Mouse (Mus musculus): ENCODE measurements around the gene Trpt1. TPM values are rescaled to one million over a fixed set of nuclear protein-coding genes. Genes with fewer than 3 reads are reported as not detected.

The Trpt1 gene
- polyA plus RNA-seq (2015; fragmentation: Illumina TruSeq; extraction: RNeasy Lipid Tissue Mini Kit (QIAGEN cat#74804); ENCODE audit: low read depth, low replicate concordance), result 21.3 TPM

DNA sequence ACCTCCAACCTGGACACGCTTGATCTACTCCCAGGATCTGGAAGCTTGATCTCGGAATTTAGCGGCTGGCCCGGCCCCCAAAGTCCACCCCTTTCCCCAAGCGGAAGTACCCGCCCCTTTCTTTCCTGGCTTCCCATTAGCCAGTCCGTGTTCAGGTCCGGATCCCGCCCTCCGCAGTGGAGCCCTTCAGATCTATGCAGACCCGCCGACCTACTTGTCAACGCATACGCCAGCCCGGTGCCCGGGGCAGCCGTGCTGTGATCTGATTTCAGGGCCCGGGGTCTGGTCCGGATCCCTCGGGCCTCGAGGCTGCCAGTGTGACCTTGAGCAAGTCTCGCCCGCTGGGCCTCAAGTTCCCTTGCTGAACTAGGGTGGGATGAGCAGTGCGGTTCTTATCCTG, at the start of gene Trpt1, which contains the start of gene Nudt22:
Gene Trpt1, plus strand, starts transcription at position 126 of the 400 bp plus-strand sequence.
Gene Nudt22, minus strand, starts transcription at position 112 of the 400 bp plus-strand sequence.

DNA sequence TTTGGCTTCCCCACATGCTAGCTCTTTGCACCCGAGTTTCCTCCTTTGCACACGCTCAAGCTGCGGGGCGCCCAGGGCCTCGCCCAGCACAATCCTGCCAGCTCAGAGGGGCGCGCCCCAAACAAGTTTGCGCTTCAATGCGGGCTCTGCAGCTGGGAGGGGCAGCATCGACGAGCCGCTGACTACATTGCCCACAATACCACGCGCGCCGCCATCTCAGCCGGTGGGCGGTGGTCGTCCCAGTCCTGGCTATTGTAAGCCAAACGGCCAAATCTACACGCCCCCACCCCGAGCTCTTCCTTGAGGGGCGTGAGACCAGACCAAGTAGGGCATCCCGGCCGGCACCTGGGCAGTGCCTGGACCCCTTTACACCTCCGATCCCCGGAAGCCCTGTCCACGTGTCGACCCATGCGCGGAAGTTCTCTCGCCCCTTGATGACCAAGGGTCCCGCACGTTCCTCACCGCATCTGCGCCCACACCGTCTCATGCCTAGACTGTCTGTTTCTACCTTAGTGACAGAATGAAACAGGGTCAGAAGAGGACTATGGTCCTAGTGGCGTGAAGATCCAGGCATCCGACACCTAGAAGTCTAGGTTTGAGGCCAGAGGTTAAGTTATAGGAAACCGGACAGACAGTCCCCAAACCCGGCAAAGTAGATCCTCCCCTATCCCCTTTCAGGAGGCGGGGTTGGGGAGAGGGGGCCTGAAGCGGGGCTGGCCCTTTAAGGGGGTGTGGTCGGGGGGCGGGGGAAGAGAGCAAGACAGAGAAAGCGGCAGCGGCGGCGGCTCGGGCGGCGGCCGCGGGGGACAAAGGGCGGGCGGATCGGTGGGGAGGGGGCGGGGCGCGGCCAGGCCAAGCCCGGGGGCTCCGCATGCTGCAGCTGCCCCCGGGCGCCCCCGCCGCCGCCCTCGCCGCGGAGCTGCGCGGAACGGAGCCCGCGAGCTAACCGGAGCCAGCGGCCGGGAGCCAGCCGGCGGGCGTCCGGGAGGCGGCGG, 21.4 kb upstream of the Trpt1 start, which contains the start of gene Ppp1r14b:
Gene Ppp1r14b, plus strand, starts transcription at position 758 of the 995 bp plus-strand sequence.

DNA sequence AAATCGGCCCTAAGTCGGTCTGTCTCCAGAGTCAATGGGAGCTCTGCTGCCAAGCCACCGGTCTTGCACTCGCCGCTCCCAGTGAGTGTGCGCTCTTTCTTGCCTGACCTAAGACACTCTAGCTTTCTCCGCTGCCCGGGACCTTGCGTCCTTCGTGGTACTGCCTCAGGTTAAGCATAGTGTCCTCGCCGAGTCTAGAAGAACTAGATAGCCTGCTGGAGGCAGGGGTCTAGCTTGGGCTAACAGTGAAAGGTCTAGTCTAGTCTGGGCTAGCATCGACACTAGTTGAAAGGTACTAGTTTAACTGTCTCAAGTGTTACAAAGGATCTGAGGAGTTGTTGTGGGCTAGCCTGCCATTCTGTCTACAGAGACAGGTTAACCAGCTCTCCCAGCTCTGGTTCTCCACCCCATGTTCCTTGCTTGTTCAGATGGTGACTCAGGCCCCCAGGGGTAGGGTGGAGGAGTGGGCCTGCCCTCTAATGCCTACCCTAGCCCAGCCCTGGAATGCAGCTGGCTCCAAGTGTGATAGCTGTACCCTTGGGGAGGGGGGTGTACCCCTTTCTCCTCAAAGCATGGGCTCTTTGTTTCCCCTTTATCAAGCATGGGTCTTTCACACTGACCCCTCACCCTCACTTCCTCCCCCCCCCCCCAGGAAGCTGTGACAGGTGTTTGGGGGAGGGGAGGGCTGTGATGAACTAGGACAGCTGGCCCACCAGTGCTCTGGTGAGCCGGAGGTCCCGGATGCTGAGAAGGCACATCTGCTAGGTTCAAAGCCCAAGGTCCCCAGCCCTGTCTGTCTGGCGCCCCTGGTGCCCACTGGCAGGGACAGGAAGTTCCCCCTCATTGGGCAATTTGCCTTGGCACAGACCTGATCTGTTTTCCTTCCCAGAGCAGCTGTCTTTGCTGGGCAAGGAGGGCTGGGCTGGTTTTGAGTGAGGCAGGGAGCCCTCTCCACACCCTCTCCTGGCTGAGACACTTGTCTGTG, 20.1 kb upstream of the Trpt1 start, which contains the start of gene Plcb3:
Gene Plcb3, minus strand, starts transcription at position 934 of the 985 bp plus-strand sequence.

DNA sequence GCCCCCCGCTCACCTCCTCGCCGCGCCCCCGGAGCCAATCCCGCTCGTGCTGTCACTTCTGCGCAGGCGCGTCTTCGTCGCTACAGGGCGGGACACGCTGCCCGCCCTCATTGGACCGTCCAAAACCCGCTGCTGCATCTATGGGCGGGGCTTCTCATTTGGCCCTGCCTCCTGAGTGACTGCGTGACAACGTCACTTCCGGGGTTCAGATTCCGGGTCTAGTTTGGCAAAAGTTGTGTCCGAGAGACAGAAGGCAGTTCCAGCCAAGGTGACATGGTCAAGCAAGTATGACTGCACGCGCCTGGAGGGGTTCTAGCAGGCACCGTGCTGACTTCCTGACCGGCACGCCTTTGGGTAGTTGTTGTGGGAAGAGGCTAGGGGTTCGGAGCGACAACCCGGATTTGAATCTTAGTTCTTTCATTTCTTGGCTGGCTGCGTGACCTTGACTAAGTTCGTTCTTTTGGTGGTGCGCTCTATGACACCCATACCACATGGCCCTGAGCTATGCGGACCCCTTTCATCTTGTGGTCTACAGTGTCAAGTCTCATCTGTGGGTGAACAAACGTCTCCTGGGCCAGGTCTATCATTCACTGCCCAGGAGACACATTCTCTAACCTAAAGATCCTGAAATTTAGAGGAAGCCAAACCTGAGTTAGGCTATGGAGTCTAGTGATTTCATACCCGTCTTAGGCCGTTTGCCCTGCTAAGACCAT, 15.4 kb upstream of the Trpt1 start, which contains the start of gene Fkbp2:
Gene Fkbp2, minus strand, starts transcription at position 121 of the 713 bp plus-strand sequence.

DNA sequence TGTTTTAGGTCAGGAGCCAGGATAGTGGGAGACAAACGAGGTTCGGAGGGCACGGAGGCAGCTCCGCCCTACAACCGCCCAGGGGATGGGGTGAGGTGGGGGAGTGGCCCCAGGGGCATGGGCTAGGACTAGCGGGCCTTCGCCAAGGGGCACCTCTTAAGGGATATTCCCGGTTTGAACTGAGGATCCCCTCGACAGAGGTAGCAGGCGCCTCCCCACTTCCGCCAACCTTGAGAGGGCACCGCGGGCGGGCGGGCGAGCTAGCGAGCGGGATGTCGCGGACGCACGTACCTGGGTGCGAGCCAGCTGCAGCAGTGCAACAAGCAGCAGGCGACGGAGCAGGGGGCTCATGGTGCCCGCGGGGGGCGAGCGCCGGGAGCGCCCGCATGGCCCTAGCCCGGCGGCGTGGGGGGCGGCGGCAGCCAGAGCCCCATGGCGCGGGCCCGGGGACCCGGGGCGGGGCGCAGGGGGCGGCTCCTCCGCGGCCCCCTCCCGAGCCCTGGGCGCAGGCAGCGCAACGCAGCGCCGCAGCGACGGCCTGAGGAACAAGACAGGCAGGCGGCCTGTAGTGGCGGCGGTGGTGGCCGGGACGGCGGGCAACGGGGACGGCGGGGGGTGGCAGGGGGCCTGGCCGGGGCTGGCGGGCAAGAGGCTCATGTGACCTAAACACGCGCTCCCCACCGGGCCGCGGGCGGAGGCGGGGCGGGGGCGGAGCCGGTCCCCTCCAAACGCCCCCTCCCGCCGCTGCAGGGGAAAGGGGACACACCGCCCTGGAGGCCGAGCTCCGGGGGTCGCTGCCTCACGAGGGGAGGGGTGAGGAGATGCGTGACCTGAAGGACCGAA, 8.6 kb upstream of the Trpt1 start, which contains the start of gene Vegfb:
Gene Vegfb, minus strand, starts transcription at position 591 of the 843 bp plus-strand sequence.

DNA sequence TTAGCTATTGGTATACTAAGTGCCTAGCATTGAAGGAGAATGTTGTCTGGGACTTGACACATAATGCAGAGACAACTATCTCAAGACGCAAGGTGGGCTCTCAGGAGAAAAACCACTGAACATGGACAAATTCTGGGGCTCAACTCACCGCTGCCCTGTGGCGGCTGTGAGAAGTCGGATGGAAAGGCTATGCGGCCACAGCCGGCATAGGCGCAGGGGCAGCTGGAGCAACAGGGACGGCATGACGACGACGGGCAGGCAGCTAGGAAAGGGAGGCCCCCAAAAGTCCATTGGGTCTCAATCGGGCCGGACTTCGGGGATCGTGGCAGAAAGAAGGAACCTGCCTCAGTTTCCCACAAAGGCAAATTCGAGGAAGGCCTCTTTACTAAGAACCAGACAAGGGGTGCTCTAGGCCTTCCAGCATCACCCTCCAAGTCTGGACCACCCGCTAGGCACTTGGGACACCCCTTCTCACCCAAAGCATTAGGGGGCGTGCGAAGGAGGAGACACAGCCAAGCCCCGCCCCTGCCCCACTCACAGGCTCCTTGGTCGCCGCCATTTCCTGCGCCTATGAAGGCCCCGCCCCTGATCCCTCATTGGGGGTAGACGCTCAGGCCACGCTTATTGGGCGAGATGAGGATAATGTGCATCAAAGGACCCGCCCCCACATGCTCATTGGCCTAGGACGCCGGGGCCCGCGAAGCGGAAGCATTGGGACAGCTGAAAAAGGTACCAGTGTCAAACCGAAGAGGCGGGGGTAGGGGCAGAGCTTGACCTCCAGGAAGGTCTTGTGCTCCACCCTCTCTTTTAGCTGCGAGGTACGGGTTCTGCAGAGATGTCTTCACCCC, 3.7 kb upstream of the Trpt1 start, which contains the start of gene Dnajc4:
Gene Dnajc4, minus strand, starts transcription at position 562 of the 848 bp plus-strand sequence.

DNA sequence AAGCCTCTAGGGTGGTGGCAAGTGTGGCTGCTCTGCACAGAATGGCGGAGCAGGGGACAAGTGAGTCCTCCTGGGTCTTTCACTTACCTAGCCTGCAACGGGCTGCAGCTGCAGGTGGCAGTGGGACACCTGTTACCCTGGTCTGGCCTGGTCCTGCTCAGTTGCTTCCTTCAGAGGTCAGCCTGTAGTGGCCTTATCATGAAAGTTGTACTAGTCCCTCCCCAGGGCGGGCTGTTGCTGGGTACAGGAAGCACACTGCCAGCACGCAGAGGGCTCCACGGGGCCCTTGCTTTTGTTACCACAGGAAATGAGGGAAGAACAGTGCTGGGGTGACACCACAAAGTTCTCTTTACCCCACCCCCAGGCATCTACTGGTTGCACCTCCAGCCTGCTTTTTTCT, 23.3 kb downstream of the Trpt1 start, which contains the start of gene Fermt3:
Gene Fermt3, minus strand, starts transcription at position 279 of the 400 bp plus-strand sequence.

DNA sequence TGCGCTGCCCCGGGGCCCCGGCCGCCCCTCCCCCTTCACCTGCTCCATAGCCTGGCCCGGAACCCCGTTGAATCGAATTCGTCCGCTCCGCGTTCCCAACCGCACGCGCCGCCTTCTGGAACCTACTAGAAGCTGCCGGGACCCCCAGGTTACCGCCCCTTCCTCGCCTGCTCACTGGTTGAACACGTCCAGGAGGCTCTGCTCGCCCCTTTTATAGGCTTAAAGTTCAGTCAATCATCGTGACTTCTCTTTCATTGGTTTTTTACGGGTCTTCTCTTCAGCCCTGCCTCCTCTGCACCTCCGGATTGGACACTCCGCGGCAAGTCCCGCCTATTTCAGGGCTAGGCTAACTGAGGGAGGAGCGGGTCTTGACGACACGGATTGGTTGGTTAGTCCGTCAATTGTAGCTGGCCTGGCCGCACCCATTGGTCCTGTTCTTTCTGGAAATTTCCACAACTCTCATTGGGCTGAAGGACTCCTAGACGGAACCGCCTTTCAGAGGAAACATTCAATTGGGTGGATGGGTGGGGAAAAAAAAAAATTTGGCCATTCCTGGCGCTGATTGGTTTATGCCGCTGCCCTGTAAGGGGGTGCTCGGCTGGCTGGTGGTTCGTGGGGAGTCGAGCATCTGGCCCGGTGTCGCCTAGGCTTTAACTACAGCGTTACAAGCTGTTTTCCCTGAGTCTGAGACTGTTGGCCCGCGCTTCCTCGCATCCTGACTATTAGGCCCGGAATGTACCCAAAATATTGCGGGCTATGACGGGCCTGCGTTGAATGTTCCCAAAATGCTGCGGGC, 44.1 kb downstream of the Trpt1 start, which contains the start of gene Stip1:
Gene Stip1, minus strand, starts transcription at position 127 of the 796 bp plus-strand sequence.

Other genes with a start within 250 kb of the Trpt1 start
- 30.3 TPM for gene Rps6ka4, start 155.5 kb upstream of the Trpt1 start, polyA plus RNA-seq (2015; fragmentation: Illumina TruSeq; extraction: RNeasy Lipid Tissue Mini Kit (QIAGEN cat#74804); ENCODE audit: low read depth, low replicate concordance)
- gene Ccdc88b, start 137.9 kb upstream of the Trpt1 start, polyA plus RNA-seq (2015; fragmentation: Illumina TruSeq; extraction: RNeasy Lipid Tissue Mini Kit (QIAGEN cat#74804); ENCODE audit: low read depth, low replicate concordance), result 1.2 TPM
- 58.7 TPM for gene Trmt112, start 86.4 kb upstream of the Trpt1 start, polyA plus RNA-seq (2015; fragmentation: Illumina TruSeq; extraction: RNeasy Lipid Tissue Mini Kit (QIAGEN cat#74804); ENCODE audit: low read depth, low replicate concordance)
- 507 TPM for gene Prdx5, start 86.0 kb upstream of the Trpt1 start, polyA plus RNA-seq (2015; fragmentation: Illumina TruSeq; extraction: RNeasy Lipid Tissue Mini Kit (QIAGEN cat#74804); ENCODE audit: low read depth, low replicate concordance)
- gene Esrra, start 74.3 kb upstream of the Trpt1 start, polyA plus RNA-seq (2015; fragmentation: Illumina TruSeq; extraction: RNeasy Lipid Tissue Mini Kit (QIAGEN cat#74804); ENCODE audit: low read depth, low replicate concordance), result 63.1 TPM
- gene Catsperz, start 70.8 kb upstream of the Trpt1 start, polyA plus RNA-seq (2015; fragmentation: Illumina TruSeq; extraction: RNeasy Lipid Tissue Mini Kit (QIAGEN cat#74804); ENCODE audit: low read depth, low replicate concordance), result 13.3 TPM
- gene Kcnk4, start 61.6 kb upstream of the Trpt1 start, polyA plus RNA-seq (2015; fragmentation: Illumina TruSeq; extraction: RNeasy Lipid Tissue Mini Kit (QIAGEN cat#74804); ENCODE audit: low read depth, low replicate concordance), result 27.2 TPM
- gene Bad, start 54.3 kb upstream of the Trpt1 start, polyA plus RNA-seq (2015; fragmentation: Illumina TruSeq; extraction: RNeasy Lipid Tissue Mini Kit (QIAGEN cat#74804); ENCODE audit: low read depth, low replicate concordance), result 76.2 TPM
- 114 TPM for gene Gpr137, start 53.7 kb upstream of the Trpt1 start, polyA plus RNA-seq (2015; fragmentation: Illumina TruSeq; extraction: RNeasy Lipid Tissue Mini Kit (QIAGEN cat#74804); ENCODE audit: low read depth, low replicate concordance)
- gene Ppp1r14b, start 21.2 kb upstream of the Trpt1 start, polyA plus RNA-seq (2015; fragmentation: Illumina TruSeq; extraction: RNeasy Lipid Tissue Mini Kit (QIAGEN cat#74804); ENCODE audit: low read depth, low replicate concordance), result 51.1 TPM
- gene Plcb3, start 19.7 kb upstream of the Trpt1 start, polyA plus RNA-seq (2015; fragmentation: Illumina TruSeq; extraction: RNeasy Lipid Tissue Mini Kit (QIAGEN cat#74804); ENCODE audit: low read depth, low replicate concordance), result 10.9 TPM
- 240 TPM for gene Fkbp2, start 15.6 kb upstream of the Trpt1 start, polyA plus RNA-seq (2015; fragmentation: Illumina TruSeq; extraction: RNeasy Lipid Tissue Mini Kit (QIAGEN cat#74804); ENCODE audit: low read depth, low replicate concordance)
- gene Vegfb, start 8.5 kb upstream of the Trpt1 start, polyA plus RNA-seq (2015; fragmentation: Illumina TruSeq; extraction: RNeasy Lipid Tissue Mini Kit (QIAGEN cat#74804); ENCODE audit: low read depth, low replicate concordance), result 79.8 TPM
- 27.9 TPM for gene Dnajc4, start 3.6 kb upstream of the Trpt1 start, polyA plus RNA-seq (2015; fragmentation: Illumina TruSeq; extraction: RNeasy Lipid Tissue Mini Kit (QIAGEN cat#74804); ENCODE audit: low read depth, low replicate concordance)
- gene Nudt22, start within 50 bp of the Trpt1 start, polyA plus RNA-seq (2015; fragmentation: Illumina TruSeq; extraction: RNeasy Lipid Tissue Mini Kit (QIAGEN cat#74804); ENCODE audit: low read depth, low replicate concordance), result 14.3 TPM
- 3.8 TPM for gene Fermt3, start 23.3 kb downstream of the Trpt1 start, polyA plus RNA-seq (2015; fragmentation: Illumina TruSeq; extraction: RNeasy Lipid Tissue Mini Kit (QIAGEN cat#74804); ENCODE audit: low read depth, low replicate concordance)
- 245 TPM for gene Stip1, start 43.8 kb downstream of the Trpt1 start, polyA plus RNA-seq (2015; fragmentation: Illumina TruSeq; extraction: RNeasy Lipid Tissue Mini Kit (QIAGEN cat#74804); ENCODE audit: low read depth, low replicate concordance)
- gene Macrod1, start 60.7 kb downstream of the Trpt1 start, polyA plus RNA-seq (2015; fragmentation: Illumina TruSeq; extraction: RNeasy Lipid Tissue Mini Kit (QIAGEN cat#74804); ENCODE audit: low read depth, low replicate concordance), result 16.9 TPM
- gene Flrt1, start 109.6 kb downstream of the Trpt1 start, polyA plus RNA-seq (2015; fragmentation: Illumina TruSeq; extraction: RNeasy Lipid Tissue Mini Kit (QIAGEN cat#74804); ENCODE audit: low read depth, low replicate concordance), result 9.3 TPM
- 209 TPM for gene Otub1, start 210.2 kb downstream of the Trpt1 start, polyA plus RNA-seq (2015; fragmentation: Illumina TruSeq; extraction: RNeasy Lipid Tissue Mini Kit (QIAGEN cat#74804); ENCODE audit: low read depth, low replicate concordance)
- gene Cox8a, start 221.5 kb downstream of the Trpt1 start, polyA plus RNA-seq (2015; fragmentation: Illumina TruSeq; extraction: RNeasy Lipid Tissue Mini Kit (QIAGEN cat#74804); ENCODE audit: low read depth, low replicate concordance), result 1,368 TPM
- 32.4 TPM for gene Naa40, start 245.1 kb downstream of the Trpt1 start, polyA plus RNA-seq (2015; fragmentation: Illumina TruSeq; extraction: RNeasy Lipid Tissue Mini Kit (QIAGEN cat#74804); ENCODE audit: low read depth, low replicate concordance)

Data from brain, adult 10 weeks (tissue).